Mouse (Mus musculus): Measurements from ENCODE around the gene Arhgap23. TPM values are rescaled to one million over a fixed set of nuclear protein-coding genes. Genes with fewer than 3 reads are reported as not detected.

Gene Arhgap23
- polyA plus RNA-seq, 1 experiment: 77.2 TPM

GRCm38 (mm10) chr11:97476334-97477095 lies 61.2 kb downstream of the Arhgap23 start:
- 48% methylated on average over 8 of the region's 8 CpGs for WGBS
- Histone ChIP-seq H3K27ac (ENCODE audit: insufficient read depth, low read length) (peak overlapping the region; percentile 88), H3K4me1 (ENCODE audit: control insufficient read depth, insufficient read depth, low read length) (peaks cover 34% of the 10 kb centered on the region), H3K27me3 (ENCODE audit: control insufficient read depth, insufficient read depth, low read length) (no peaks in the 10 kb centered on the region), H3K4me3 (replicated peaks; ENCODE audit: insufficient read depth, low read depth, low read length) (no peak overlapping the region)
- TF ChIP-seq CTCF (IDR thresholded peaks at IDR 0.05; ENCODE audit: borderline replicate concordance, insufficient read depth, low read depth, low read length) (peak; percentile 67), POLR2A (IDR thresholded peaks at IDR 0.05; ENCODE audit: borderline replicate concordance, insufficient read depth, low read length) (no peak)
- DNase-seq: peak; percentile 66 to 69

DNA sequence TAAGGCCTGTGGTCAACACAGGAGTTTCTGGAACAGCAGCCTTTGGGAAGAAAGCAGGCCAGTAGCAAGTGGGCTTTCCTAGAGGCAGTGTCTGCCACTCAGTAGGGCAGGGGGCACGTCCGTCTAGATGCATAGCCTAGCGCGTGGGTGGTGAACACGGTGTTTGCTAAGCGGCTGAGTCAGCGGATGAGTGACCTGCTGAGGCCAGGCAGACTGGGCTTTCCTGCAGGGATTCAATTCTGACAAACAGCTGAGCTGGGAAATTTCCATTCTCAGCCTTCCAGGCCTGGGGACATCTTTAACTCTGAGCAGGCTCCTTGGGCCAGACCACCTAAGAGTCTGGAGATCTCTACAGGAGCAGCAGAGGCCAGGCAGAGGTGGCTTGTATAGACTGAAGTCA lies 62.1 kb downstream of the Arhgap23 start:
- Histone ChIP-seq H3K4me3 (replicated peaks; ENCODE audit: insufficient read depth, low read depth, low read length) (no peak overlapping the region), H3K4me1 (ENCODE audit: control insufficient read depth, insufficient read depth, low read length) (peaks cover 34% of the 10 kb centered on the region), H3K27ac (ENCODE audit: insufficient read depth, low read length) (peak overlapping the region; percentile 88), H3K27me3 (ENCODE audit: control insufficient read depth, insufficient read depth, low read length) (no peaks in the 10 kb centered on the region)
- TF ChIP-seq POLR2A (IDR thresholded peaks at IDR 0.05; ENCODE audit: borderline replicate concordance, insufficient read depth, low read length) (no peak), CTCF (IDR thresholded peaks at IDR 0.05; ENCODE audit: borderline replicate concordance, insufficient read depth, low read depth, low read length) (no peak)
- peak; percentile 79 to 86 for DNase-seq
- 16% methylated on average over 7 of the region's 7 CpGs for WGBS

GRCm38 (mm10) chr11:97478345-97478744 lies 63.0 kb downstream of the Arhgap23 start:
- Histone ChIP-seq H3K27me3 (ENCODE audit: control insufficient read depth, insufficient read depth, low read length) (no peaks in the 10 kb centered on the region), H3K27ac (ENCODE audit: insufficient read depth, low read length) (peak overlapping the region; percentile 88), H3K4me1 (ENCODE audit: control insufficient read depth, insufficient read depth, low read length) (peaks cover 34% of the 10 kb centered on the region), H3K4me3 (replicated peaks; ENCODE audit: insufficient read depth, low read depth, low read length) (no peak overlapping the region)
- 83% methylated on average over 6 of the region's 6 CpGs for WGBS
- TF ChIP-seq POLR2A (IDR thresholded peaks at IDR 0.05; ENCODE audit: borderline replicate concordance, insufficient read depth, low read length) (no peak), CTCF (IDR thresholded peaks at IDR 0.05; ENCODE audit: borderline replicate concordance, insufficient read depth, low read depth, low read length) (no peak)
- DNase-seq: no peak

DNA sequence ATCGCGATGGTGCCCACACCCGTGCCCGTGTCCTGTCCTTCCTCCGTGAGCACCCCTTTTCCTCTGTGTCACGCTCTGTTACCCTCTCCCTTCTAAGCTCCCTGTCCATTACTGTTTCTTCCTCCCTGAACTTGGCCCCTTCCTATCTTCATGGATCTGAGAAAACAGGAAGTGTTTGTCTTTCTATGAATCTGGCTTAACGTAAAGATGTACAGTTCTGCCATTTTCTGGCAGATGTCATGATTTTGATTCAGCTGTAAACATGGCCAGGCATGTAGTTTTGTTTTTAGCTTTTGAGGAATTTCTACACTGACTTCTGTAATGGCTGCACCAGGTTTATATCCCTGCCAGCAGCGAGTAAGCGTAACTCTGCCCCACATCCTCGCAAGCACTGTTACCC lies 63.8 kb downstream of the Arhgap23 start:
- H3K27me3 ChIP-seq (ENCODE audit: control insufficient read depth, insufficient read depth, low read length): no peaks in the 10 kb centered on the region
- DNase-seq: no peak
- 84% methylated on average over 10 of the region's 10 CpGs for WGBS
- TF ChIP-seq POLR2A (IDR thresholded peaks at IDR 0.05; ENCODE audit: borderline replicate concordance, insufficient read depth, low read length): no peak
- TF ChIP-seq CTCF (IDR thresholded peaks at IDR 0.05; ENCODE audit: borderline replicate concordance, insufficient read depth, low read depth, low read length): no peak
- no peak overlapping the region for H3K27ac ChIP-seq (ENCODE audit: insufficient read depth, low read length)
- no peak overlapping the region for H3K4me3 ChIP-seq (replicated peaks; ENCODE audit: insufficient read depth, low read depth, low read length)
- H3K4me1 ChIP-seq (ENCODE audit: control insufficient read depth, insufficient read depth, low read length): peaks cover 34% of the 10 kb centered on the region

GRCm38 (mm10) chr11:97479824-97480223 lies 64.5 kb downstream of the Arhgap23 start:
- H3K4me3 ChIP-seq (replicated peaks; ENCODE audit: insufficient read depth, low read depth, low read length): no peak overlapping the region
- 29% methylated on average over 8 of the region's 8 CpGs for WGBS
- H3K4me1 ChIP-seq (ENCODE audit: control insufficient read depth, insufficient read depth, low read length): peaks cover 34% of the 10 kb centered on the region
- no peak for TF ChIP-seq CTCF (IDR thresholded peaks at IDR 0.05; ENCODE audit: borderline replicate concordance, insufficient read depth, low read depth, low read length)
- no peak for TF ChIP-seq POLR2A (IDR thresholded peaks at IDR 0.05; ENCODE audit: borderline replicate concordance, insufficient read depth, low read length)
- no peaks in the 10 kb centered on the region for H3K27me3 ChIP-seq (ENCODE audit: control insufficient read depth, insufficient read depth, low read length)
- no peak for DNase-seq
- no peak overlapping the region for H3K27ac ChIP-seq (ENCODE audit: insufficient read depth, low read length)

- no peak overlapping the region for H3K27ac ChIP-seq (ENCODE audit: insufficient read depth, low read length)
- H3K4me3 ChIP-seq (replicated peaks; ENCODE audit: insufficient read depth, low read depth, low read length): no peak overlapping the region
- no peaks in the 10 kb centered on the region for H3K4me1 ChIP-seq (ENCODE audit: control insufficient read depth, insufficient read depth, low read length)
- 67% methylated on average over 8 of the region's 8 CpGs for WGBS
- TF ChIP-seq CTCF (IDR thresholded peaks at IDR 0.05; ENCODE audit: borderline replicate concordance, insufficient read depth, low read depth, low read length) (no peak), POLR2A (IDR thresholded peaks at IDR 0.05; ENCODE audit: borderline replicate concordance, insufficient read depth, low read length) (no peak)
- DNase-seq: no peak
- no peaks in the 10 kb centered on the region for H3K27me3 ChIP-seq (ENCODE audit: control insufficient read depth, insufficient read depth, low read length)
These were observed 70.3 kb downstream of the Arhgap23 start for GRCm38 (mm10) chr11:97485661-97486060.

DNA sequence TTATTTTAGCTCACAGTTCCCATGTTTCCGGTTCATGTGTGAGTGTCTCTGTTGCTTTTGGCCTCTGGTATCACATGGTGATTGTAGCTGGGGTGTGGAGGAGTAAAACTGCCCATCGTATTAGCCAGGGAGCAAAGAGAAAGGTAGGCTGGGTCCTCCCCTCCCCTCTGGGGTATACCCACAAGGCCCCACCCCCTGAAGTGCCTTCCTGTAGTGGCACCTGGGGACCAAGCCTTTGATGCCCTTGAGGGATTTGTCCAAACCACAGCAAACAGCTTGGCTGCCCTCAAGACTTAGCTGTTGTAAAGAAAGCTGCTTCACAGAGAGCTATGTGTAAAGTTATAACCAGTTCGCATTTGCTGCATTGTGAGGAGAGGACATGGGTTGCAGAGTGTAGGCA lies 72.3 kb downstream of the Arhgap23 start:
- WGBS: 67% methylated on average over 3 of the region's 3 CpGs
- TF ChIP-seq POLR2A (IDR thresholded peaks at IDR 0.05; ENCODE audit: borderline replicate concordance, insufficient read depth, low read length): no peak
- no peak for TF ChIP-seq CTCF (IDR thresholded peaks at IDR 0.05; ENCODE audit: borderline replicate concordance, insufficient read depth, low read depth, low read length)

More for the DNA sequence above, 72.3 kb downstream of the Arhgap23 start:
- no peak for DNase-seq
- no peaks in the 10 kb centered on the region for H3K4me1 ChIP-seq (ENCODE audit: control insufficient read depth, insufficient read depth, low read length)
- no peak overlapping the region for H3K4me3 ChIP-seq (replicated peaks; ENCODE audit: insufficient read depth, low read depth, low read length)
- no peak overlapping the region for H3K27ac ChIP-seq (ENCODE audit: insufficient read depth, low read length)
- H3K27me3 ChIP-seq (ENCODE audit: control insufficient read depth, insufficient read depth, low read length): no peaks in the 10 kb centered on the region

All from cerebellum, adult 2 months (tissue).